Mouse (Mus musculus): ENCODE results near the gene Zfp275.
A peak's percentile ranks its signal among the peaks of the same experiment; 100 is the strongest.
"Not testable (repeated sequence)": the region's sequence is repeated elsewhere in the genome, so short reads cannot be mapped to it uniquely, and the experiment has no call there.

Zfp275 gene

DNA sequence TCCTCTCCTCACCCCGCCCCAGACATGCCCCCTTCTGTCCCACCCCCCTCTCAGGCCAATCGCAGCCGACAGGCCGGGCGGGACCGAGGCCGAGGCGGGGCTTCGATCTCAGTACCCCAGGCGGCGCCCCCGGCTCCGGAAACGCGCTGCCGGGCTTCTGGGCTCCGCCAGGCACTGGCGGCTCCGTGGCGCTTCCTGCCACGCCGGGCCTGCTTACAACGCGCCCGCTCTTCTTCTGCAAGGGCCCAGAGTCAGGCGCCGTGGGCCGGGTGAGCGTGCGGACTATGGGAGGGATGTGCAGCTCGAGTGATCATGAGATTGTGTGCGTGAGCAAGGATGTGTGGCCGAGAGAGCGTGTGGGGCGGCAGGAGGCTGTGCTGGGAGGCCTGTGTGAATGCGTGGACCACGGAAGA, at the start of gene Zfp275:
Gene Zfp275 (plus strand): TSS at position 139 of the 413 bp plus-strand sequence.
- DNase-seq (ENCODE audit: low spot score) = peak; percentile 71

DNA sequence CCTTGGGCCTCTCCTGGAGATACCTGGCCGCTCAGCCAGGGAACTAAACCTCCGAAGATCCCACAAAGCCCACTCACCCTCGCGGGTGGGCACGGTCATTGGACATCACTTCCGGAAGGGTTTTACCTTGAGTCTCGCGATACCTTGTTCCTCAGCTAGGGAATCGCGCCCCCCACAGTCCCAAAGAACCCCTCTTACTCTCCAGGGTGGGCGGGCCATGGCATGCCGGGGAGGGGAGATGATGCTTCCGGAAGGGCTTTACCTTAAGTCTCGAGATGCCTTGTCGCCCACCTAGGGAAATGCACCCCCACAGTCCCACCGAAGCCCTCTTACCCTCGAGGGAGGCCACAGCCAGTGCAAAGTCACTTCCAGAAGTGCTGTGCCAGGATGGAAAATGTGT, 49.5 kb upstream of the Zfp275 start, which contains the start of the genes Xlr5a and Xlr5c:
Gene Xlr5a (minus strand): TSS at position 101 of the 400 bp plus-strand sequence.
Gene Xlr5c (minus strand): TSS at position 101 of the 400 bp plus-strand sequence.
- DNase-seq (ENCODE audit: low spot score) = not testable (repeated sequence)

- not testable (repeated sequence) for DNase-seq (ENCODE audit: low spot score)
Measured at GRCm38 (mm10) chrX:73295745-73296144, 46.7 kb upstream of the Zfp275 start.

DNA sequence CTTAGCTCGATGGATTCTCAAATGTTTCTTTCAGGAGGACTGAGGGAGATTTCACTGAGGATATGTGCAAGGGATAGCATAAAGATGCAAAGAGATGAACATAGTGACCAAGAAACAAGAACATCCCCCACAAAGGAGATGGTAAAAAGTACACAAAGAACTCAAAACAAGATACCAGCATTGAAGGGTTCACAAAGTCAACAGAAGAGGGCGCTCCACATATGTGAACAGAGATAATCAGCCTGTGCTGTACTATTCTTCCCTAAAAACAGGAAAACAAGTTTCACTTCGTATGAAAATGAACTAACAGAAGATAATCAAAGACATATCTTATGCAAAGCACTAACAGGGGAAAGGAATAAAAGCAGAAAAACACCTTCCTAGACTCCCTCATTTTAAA, 29.9 kb upstream of the Zfp275 start:
- no peak for DNase-seq (ENCODE audit: low spot score)

- no peak for DNase-seq (ENCODE audit: low spot score)
Measured at GRCm38 (mm10) chrX:73321029-73321428, 21.4 kb upstream of the Zfp275 start.

DNA sequence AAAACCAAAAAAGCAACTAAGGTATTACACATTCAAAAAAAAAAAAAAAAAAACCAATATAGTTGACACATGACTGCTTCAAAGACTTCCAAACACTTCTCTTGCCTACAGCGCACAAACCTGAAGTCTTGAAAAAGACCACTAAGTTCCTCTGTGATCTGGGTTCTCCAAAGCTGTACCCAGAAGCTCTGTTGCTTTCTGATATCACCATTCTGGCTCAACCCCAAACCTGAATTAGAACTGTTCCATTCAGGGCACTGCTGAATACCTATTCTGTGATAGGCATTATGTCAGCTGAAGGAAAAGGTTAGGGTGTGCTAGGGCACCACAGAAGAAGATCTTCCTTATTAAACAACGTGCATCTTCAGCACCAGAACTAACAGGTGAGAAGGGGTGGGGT, 15.2 kb upstream of the Zfp275 start:
- DNase-seq (ENCODE audit: low spot score) = no peak

GRCm38 (mm10) chrX:73333548-73333947, 8.9 kb upstream of the Zfp275 start:
- no peak for DNase-seq (ENCODE audit: low spot score)

GRCm38 (mm10) chrX:73336740-73337139, 5.7 kb upstream of the Zfp275 start, which contains the start of gene Gm45015:
TSS of gene Gm45015 (minus strand) at chrX:73336840.
- no peak for DNase-seq (ENCODE audit: low spot score)

GRCm38 (mm10) chrX:73341473-73341872, 948 bp upstream of the Zfp275 start:
- DNase-seq (ENCODE audit: low spot score) = no peak

DNA sequence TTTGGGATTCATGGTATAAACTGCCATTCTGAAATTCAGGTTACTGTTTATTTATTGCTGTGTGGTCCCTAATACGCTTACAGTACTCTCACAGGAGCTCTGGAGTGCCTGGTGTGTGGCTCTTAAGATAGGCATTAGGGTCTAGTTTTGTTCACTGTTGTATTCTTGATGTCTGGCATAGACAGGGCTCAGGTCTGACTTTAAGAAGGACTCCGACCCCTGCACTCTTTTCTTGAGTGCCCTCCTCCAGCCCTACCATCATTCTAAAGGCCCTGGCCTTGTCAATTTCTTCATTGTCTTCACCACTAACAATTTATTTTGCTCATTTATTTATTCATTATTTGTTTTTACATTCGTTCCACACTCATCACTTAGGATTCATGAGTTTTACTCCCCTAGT, 353 bp upstream of the Zfp275 start:
- DNase-seq (ENCODE audit: low spot score) = no peak

DNA sequence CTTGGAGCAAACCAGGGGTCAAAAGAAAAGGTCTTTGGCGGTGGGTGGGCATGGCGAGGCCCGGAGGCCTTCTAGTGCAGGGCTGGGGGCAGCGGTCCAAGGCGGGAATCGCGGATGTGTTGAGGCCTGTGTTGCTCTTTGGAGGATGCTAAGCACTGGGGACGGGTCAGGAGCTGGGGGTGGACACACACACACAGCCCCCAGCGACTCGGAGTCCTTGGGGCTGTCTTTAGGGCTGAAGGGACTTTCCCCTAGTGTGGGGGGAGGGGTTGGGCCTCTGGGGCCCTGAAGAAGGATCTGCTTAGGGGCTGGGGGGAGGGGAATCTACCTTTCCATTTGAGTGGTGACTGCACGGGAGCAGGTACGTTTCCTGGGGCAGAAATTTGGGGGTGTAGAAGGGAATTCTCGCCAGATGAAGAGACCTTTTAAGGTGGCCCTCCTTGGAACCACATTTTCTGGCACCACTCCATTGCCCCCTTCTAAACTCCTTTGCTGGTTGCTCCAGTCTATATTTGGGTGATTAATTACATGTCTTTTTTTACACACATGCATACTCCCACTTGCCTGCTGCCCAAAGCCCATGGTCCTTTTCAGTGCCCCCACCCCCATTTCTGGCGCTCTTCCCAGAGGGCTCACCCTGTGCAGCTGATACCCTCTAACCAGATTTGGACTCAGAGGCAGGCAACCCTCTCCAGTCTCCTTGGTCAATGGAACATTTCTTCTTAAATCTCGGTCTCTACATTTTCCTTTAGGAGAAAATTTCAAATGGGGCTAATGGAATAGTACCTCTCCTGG, 717 bp downstream of the Zfp275 start:
- no peak for DNase-seq (ENCODE audit: low spot score)

GRCm38 (mm10) chrX:73343802-73344201, 1.4 kb downstream of the Zfp275 start:
- no peak for DNase-seq (ENCODE audit: low spot score)

DNA sequence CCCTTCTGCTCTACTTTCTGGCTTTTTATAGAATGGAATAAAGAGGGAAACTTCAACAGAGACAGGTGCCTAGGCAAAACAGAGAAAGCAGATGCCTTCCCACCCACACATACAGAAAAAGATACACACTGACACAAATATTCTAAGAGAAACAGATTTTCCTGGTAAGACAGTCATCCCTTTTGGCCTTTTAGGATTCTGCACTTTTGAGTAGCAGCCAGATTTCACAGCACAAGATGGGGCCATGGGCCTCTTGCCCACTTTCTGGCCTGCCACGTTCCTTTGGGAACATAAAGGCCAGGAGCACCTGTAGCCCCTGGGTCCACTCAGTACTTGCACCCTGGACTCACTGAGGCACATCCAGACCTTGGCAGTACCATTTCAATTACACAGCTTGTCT, 1.9 kb downstream of the Zfp275 start:
- no peak for DNase-seq (ENCODE audit: low spot score)

- DNase-seq (ENCODE audit: low spot score) = no peak
Measured at GRCm38 (mm10) chrX:73356163-73356562, 13.7 kb downstream of the Zfp275 start.

DNA sequence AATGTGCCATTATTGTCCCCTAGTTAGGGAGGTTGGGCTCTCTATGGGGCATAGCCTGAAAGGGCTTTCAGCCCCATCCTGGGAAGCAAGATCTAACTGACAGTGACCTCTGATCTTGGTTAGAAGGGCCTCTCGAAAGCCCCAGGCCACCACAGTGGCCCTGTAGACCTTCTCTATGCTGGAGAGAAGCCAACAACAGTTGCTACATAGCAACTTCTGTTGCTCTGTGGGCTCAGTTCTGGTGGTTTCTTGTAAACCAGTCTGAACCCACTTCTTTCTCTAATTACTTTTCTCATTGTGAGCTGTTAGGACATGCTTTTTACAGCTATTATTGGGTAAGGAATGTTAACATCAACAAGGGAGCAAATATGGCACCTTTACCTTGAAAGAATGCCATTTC, 14.3 kb downstream of the Zfp275 start:
- no peak for DNase-seq (ENCODE audit: low spot score)

- no peak for DNase-seq (ENCODE audit: low spot score)
Measured at GRCm38 (mm10) chrX:73363291-73363690, 20.9 kb downstream of the Zfp275 start.

DNA sequence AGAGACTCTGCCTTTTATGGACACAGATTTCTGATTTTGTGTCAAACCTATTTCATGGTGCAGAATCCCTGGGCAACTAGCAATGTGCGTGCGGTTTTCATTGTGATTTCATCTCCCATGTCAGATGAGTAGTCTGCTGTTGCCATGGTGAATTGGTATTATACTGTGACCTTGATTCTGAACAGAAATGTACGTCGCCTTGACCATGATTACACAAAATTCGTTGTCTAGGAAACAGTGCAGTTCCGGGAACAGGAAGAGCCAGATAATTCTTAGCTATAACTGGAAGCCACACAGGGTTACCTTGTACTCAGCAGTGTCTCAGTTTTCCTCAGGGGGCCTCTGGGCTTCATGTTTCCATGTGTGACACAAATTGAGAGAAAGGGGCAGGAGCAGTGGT, 42.0 kb downstream of the Zfp275 start:
- DNase-seq (ENCODE audit: low spot score) = no peak

DNA sequence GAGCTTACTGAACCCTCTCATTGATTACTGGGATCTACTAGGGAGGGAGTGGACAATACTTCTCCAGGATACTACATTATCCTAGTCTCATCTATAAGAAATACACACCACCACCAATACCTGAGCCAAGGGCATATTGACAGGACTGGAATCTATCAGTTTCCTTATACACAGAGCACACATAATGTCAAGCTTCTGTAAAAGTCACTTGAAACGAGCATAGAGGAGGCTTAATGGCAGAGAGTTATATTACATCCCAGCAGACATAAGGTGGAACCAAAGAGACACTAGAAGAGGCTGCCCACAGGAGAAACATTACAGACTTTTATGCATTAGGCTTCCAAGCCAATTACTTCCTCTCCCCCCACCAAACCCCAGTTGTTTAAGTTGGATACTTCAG, 42.5 kb downstream of the Zfp275 start:
- no peak for DNase-seq (ENCODE audit: low spot score)

GRCm38 (mm10) chrX:73391481-73391880, 49.1 kb downstream of the Zfp275 start:
- no peak for DNase-seq (ENCODE audit: low spot score)

DNA sequence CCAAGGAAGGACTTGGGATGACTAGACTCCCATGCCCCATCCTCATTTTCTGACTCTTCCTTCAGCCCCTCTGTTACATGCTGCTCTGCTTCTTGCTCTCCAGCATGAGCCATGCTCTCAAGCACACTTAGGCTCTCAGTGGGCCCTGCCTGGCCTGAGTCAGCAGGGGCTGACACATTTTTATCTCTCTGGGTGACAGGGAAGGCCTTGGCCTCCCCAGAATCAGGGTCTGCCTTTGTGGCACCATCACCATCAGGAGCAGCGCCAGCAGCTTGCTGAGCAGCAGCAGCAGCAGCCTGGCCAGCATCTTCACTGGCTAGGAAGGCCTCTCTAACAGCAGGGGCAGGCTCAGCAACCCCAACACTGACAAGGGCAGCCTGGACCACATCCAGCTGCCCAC, 54.0 kb downstream of the Zfp275 start:
- no peak for DNase-seq (ENCODE audit: low spot score)

DNA sequence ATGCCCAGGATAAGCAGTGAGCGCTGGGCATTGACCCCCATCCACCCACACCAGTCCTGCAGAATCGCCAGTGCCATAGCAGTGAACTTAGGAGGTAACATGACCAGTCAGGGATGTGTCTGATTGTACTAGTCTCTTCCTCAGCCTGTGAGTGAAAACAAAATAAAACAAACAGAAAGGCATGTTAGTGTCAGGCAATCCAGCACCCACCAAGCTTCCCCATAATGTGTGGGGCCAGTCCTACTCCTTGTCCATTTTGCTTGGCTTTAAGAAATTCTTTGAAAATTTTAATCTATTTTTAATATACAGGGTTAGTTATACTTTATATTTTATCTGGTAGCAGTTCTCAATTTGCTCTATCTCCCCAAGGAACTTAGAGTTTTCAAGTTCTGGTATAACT, 56.2 kb downstream of the Zfp275 start, which contains the start of gene Gm18336:
Gene Gm18336 (minus strand): TSS at position 101 of the 400 bp plus-strand sequence.
- not testable (repeated sequence) for DNase-seq (ENCODE audit: low spot score)

GRCm38 (mm10) chrX:73400951-73401350, 58.5 kb downstream of the Zfp275 start:
- DNase-seq (ENCODE audit: low spot score) = no peak

- DNase-seq (ENCODE audit: low spot score) = no peak
Measured at GRCm38 (mm10) chrX:73401616-73402015, 59.2 kb downstream of the Zfp275 start.

Measured in ovary, adult 18-20 months (tissue).